Mouse (Mus musculus) embryonic facial prominence, embryonic 15.5 days (tissue): ENCODE results near the gene Dnah2. TPM values are rescaled to one million over a fixed set of nuclear protein-coding genes. Genes with fewer than 3 reads are reported as not detected.
A peak's percentile ranks its signal among the peaks of the same experiment; 100 is the strongest.

Experiments used
- ATAC-seq: fragments of 200-750 bp; cut with Nextera tagmentation; 2 replicates; pipeline ENCODE4 v1.8.0; 2017; ENCODE audit warnings: low read depth, moderate TSS enrichment; ENCODE audit not compliant: insufficient number of reproducible peaks, low FRiP score, low TSS enrichment
- H3K27ac ChIP-seq: fragments of 300-500 bp; sonication (generic); replicated peaks from 2 replicates; pipeline ENCODE4 v1.5.1; 2015; ENCODE audit warnings: mild to moderate bottlenecking, inconsistent platforms
- H3K27me3 ChIP-seq: fragments of 300-500 bp; sonication (generic); 2 replicates; pipeline ENCODE4 v1.6.1; 2015; ENCODE audit warnings: inconsistent platforms
- H3K36me3 ChIP-seq: fragments of 300-500 bp; sonication (generic); 2 replicates; pipeline ENCODE4 v1.6.1; 2015; ENCODE audit warnings: mild to moderate bottlenecking, inconsistent platforms
- H3K4me1 ChIP-seq: fragments of 300-500 bp; sonication (generic); 2 replicates; pipeline ENCODE4 v1.6.1; 2015; ENCODE audit warnings: inconsistent platforms
- H3K4me2 ChIP-seq: fragments of 300-500 bp; sonication (generic); replicated peaks from 2 replicates; pipeline ENCODE4 v1.6.1; 2015; ENCODE audit warnings: mild to moderate bottlenecking, inconsistent platforms
- H3K4me3 ChIP-seq: fragments of 300-500 bp; sonication (generic); replicated peaks from 2 replicates; pipeline ENCODE4 v1.5.1; 2015; ENCODE audit warnings: mild to moderate bottlenecking, inconsistent platforms
- H3K9ac ChIP-seq: fragments of 300-500 bp; sonication (generic); 2 replicates; pipeline ENCODE4 v1.6.1; 2015; ENCODE audit warnings: inconsistent platforms
- H3K9me3 ChIP-seq: fragments of 300-500 bp; sonication (generic); replicated peaks from 2 replicates; pipeline ENCODE4 v1.6.1; 2016; ENCODE audit warnings: inconsistent platforms
- WGBS: fragments of 180-500 bp; shearing (Covaris S2); methylation state at CpG from one replicate; pipeline ENCODE4 v1.1.7; 2015; 5-methylcytosine and 5-hydroxymethylcytosine counted together
- polyA plus RNA-seq: library from polyadenylated mRNA; unstranded; fragments of >200 nt; fragmentation: Nextera tagmentation; extraction: Ambion mirVana; gene quantifications from 2 replicates; pipeline ENCODE4 v1.2.1, GENCODE M21; 2015

Gene Dnah2
- polyA plus RNA-seq, 1 experiment from 2014 or later, result 8.3 TPM

GRCm38 (mm10) chr11:69403691-69404594, 145.0 kb downstream of the Dnah2 start:
- no peaks in the 10 kb centered on the region for H3K27me3 ChIP-seq
- no peak overlapping the region for H3K4me2 ChIP-seq
- WGBS, result 90% methylated on average over 38 of the region's 38 CpGs
- H3K4me1 ChIP-seq, result peaks cover 36% of the 10 kb centered on the region
- H3K27ac ChIP-seq, result no peak overlapping the region
- ATAC-seq, result no peak
- H3K4me3 ChIP-seq, result no peak overlapping the region
- no peak overlapping the region for H3K9ac ChIP-seq
- peaks cover 85% of the 10 kb centered on the region for H3K36me3 ChIP-seq
- H3K9me3 ChIP-seq, result no peaks in the 10 kb centered on the region

- H3K36me3 ChIP-seq, result peaks cover 75% of the 10 kb centered on the region
- H3K4me2 ChIP-seq, result no peak overlapping the region
- no peak overlapping the region; the same call in 1 of the 2 replicates for H3K27ac ChIP-seq
- peaks cover 37% of the 10 kb centered on the region for H3K4me1 ChIP-seq
- H3K4me3 ChIP-seq, result no peak overlapping the region
- H3K27me3 ChIP-seq, result no peaks in the 10 kb centered on the region
- H3K9ac ChIP-seq, result no peak overlapping the region
- WGBS, result 84% methylated on average over 12 of the region's 12 CpGs
- ATAC-seq, result no peak
- no peaks in the 10 kb centered on the region for H3K9me3 ChIP-seq
Measured at GRCm38 (mm10) chr11:69401987-69402386, 146.9 kb downstream of the Dnah2 start.

DNA sequence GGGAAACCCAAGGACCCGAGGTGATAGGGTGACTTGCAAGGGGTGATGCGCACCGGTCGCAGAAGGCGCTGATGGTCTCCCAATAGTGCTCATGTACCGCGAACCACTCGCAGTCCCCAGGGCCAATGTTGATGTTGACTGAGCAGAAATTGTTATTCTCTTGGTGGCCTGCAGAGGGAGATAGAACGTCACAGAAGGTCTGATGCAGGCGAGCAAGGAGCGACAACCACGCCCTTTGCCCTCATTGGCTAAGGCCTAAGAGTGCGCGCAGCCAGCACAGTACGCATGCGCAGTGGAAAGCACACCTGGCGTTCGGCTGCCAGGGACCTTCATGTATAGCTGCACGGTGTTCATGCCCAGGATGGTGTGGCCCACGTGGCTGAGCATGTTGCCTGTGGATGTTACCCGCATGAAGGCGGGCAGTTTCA, 147.7 kb downstream of the Dnah2 start:
- Histone ChIP-seq H3K27ac (no peak overlapping the region; the same call in 1 of the 2 replicates), H3K4me3 (no peak overlapping the region), H3K9me3 (no peaks in the 10 kb centered on the region), H3K4me1 (peaks cover 45% of the 10 kb centered on the region), H3K9ac (no peak overlapping the region), H3K4me2 (no peak overlapping the region), H3K27me3 (no peaks in the 10 kb centered on the region), H3K36me3 (peaks cover 68% of the 10 kb centered on the region)
- ATAC-seq, result peak; percentile 52
- WGBS, result 17% methylated on average over 22 of the region's 22 CpGs

DNA sequence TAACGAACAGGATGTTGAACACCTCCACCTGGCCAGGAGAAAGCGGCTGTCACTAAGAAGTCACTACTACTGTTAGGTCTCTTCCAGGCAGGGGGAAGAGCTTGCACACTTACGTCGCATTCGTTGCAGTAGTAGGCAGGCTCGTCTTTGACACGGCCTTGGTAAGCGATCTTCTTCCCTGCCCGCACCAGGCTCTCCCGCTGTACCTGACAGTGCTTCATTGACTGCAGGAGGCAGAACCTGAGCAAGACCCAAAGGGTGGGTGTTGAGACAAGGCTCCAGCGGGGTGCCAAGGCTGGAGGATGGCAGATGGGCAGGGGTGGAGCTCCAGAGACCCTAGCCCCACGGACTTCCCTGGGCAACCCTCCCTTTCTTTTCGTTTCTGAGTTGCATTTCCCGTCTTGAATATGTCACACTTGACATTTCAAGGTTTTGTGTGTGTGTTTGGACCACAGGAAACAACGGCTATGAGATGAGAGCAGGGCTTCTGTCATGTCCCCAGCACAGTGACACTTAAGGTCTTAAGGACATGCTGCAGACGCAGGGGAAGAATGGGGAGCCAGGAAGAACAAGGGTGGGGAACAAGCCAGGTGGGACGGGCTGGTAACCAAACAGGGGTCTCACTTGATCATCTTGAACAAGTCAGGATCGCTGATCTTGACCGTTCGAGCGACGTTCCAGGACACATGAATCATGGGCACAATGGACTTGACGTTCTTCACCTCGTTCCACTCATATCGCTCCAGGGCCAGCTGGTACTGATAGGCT, 148.6 kb downstream of the Dnah2 start:
- H3K27ac ChIP-seq, result no peak overlapping the region
- H3K36me3 ChIP-seq, result peaks cover 58% of the 10 kb centered on the region

GRCm38 (mm10) chr11:69399201-69400082, 149.5 kb downstream of the Dnah2 start:
- Histone ChIP-seq H3K9ac (no peak overlapping the region), H3K4me3 (0 out of 2 replicates have a peak overlapping the region, but pooled peaks have one; percentile 4), H3K4me2 (no peak overlapping the region), H3K27me3 (no peaks in the 10 kb centered on the region), H3K4me1 (peaks cover 46% of the 10 kb centered on the region), H3K9me3 (no peaks in the 10 kb centered on the region), H3K36me3 (peaks cover 50% of the 10 kb centered on the region), H3K27ac (no peak overlapping the region)
- ATAC-seq, result no peak
- 42% methylated on average over 62 of the region's 66 CpGs for WGBS

More for the DNA sequence above, 148.6 kb downstream of the Dnah2 start:
- H3K9ac ChIP-seq, result no peak overlapping the region
- 76% methylated on average over 25 of the region's 25 CpGs for WGBS
- no peak overlapping the region for H3K4me2 ChIP-seq
- H3K9me3 ChIP-seq, result no peaks in the 10 kb centered on the region
- no peak for ATAC-seq
- 0 out of 2 replicates have a peak overlapping the region, but pooled peaks have one; percentile 4 for H3K4me3 ChIP-seq
- H3K4me1 ChIP-seq, result peaks cover 46% of the 10 kb centered on the region
- H3K27me3 ChIP-seq, result no peaks in the 10 kb centered on the region

DNA sequence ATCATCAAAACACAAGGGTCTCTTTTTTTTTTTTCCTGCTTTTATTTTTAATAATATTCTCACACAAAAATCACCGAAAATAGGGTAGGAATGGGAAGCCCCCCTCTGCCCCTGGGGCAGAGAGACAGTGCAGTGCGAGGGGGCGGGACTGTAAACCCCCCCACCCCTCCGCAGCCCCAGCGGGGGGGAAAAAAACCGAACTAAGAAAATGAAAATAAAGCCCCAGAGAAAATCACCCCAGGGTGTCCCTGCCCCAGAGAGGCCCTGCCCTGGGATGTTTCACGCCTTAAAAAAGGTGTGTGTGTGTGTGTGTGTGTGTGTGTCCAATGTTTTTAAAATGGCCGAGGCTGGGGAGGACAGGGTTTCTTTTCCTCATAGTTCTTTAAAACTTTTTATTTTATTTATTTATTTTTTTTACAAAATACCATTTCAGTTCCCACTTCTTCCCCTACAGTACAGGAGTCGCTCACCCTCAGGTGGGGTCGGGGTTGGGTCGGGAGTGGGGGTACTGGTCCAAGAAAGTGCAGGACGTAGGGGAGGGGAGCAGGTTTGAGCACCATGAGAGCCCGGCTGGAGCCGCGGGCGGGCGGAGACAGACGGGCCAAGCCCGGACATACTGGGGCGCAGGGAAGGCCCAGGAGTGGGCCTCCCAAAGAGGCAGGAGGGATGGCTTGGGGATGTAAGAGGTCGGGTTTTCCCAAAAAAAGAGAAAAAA, 150.3 kb downstream of the Dnah2 start:
- no peak for ATAC-seq
- WGBS, result 34% methylated on average over 21 of the region's 21 CpGs
- Histone ChIP-seq H3K9me3 (no peaks in the 10 kb centered on the region), H3K4me2 (peak overlapping the region; percentile 33), H3K27ac (no peak overlapping the region), H3K4me3 (peak overlapping the region; percentile 23; the same call in 1 of the 2 replicates), H3K36me3 (peaks cover 42% of the 10 kb centered on the region), H3K4me1 (peaks cover 50% of the 10 kb centered on the region), H3K9ac (no peak overlapping the region), H3K27me3 (no peaks in the 10 kb centered on the region)

DNA sequence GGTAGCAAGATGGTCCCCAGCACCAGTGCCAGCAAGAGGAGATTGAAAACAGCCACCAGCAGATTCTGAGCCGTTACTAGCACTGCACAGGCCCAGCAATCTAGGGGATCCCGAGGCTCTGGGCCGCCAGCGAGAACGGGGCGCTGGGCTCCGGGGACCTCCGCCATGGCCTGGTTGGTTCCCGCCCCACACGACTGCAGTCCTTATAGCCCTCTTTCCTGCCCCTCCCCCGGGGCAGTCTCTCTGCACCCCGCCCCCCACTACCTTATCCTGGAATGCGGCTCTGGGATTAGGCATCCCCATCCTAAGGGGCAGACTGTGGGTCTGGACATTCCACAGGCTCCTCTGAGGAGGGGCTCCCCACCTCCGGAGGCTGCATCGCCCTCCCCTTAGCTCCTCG, 150.9 kb downstream of the Dnah2 start, which contains the start of gene Tmem88:
TSS of gene Tmem88 (minus strand) at position 176 of the 400 bp plus-strand sequence.
- ATAC-seq, result no peak
- H3K4me2 ChIP-seq, result peak within 1 kb of the TSS; percentile 33

DNA sequence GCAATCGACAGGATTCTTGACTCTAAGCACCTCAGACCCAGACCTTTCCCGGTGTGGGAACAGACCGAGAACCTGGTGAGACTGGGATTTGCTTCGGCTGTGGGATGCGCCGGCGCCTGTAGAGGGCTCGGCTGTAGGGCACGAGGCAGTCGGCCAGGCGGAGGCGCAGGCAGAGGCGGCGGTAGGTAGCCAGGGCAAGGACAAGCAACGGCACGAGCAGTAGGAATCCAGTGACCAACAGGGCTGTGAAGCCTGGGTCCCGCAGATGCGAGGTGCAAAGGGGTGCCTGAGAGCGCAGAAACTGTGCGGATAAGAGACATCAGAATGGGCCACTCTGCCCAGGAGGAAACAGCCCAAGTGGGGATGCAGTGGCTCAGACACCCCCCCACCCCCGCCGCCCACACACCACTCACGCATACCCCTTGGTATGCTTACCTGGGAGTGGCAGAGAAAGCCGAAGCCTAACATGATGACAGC, 151.3 kb downstream of the Dnah2 start:
- peak overlapping the region; percentile 33 for H3K4me2 ChIP-seq
- H3K9me3 ChIP-seq, result no peaks in the 10 kb centered on the region
- peak overlapping the region; percentile 23 for H3K4me3 ChIP-seq
- H3K27me3 ChIP-seq, result no peaks in the 10 kb centered on the region
- H3K27ac ChIP-seq, result peak overlapping the region; percentile 99
- peaks cover 33% of the 10 kb centered on the region for H3K36me3 ChIP-seq
- no peak for ATAC-seq
- 21% methylated on average over 24 of the region's 24 CpGs for WGBS
- H3K9ac ChIP-seq, result no peak overlapping the region
- peaks cover 50% of the 10 kb centered on the region for H3K4me1 ChIP-seq

More for the DNA sequence above, 150.9 kb downstream of the Dnah2 start, which contains the start of gene Tmem88:
- Histone ChIP-seq H3K4me3 (peak within 1 kb of the TSS; percentile 77), H3K9ac (no peak within 1 kb of the TSS), H3K4me1 (peaks cover 50% of the 10 kb centered on the region), H3K9me3 (no peaks in the 10 kb centered on the region), H3K27ac (peak within 1 kb of the TSS; percentile 99), H3K27me3 (no peaks in the 10 kb centered on the region), H3K36me3 (peaks cover 36% of the 10 kb centered on the region)
- 14% methylated on average over 16 of the region's 16 CpGs for WGBS

DNA sequence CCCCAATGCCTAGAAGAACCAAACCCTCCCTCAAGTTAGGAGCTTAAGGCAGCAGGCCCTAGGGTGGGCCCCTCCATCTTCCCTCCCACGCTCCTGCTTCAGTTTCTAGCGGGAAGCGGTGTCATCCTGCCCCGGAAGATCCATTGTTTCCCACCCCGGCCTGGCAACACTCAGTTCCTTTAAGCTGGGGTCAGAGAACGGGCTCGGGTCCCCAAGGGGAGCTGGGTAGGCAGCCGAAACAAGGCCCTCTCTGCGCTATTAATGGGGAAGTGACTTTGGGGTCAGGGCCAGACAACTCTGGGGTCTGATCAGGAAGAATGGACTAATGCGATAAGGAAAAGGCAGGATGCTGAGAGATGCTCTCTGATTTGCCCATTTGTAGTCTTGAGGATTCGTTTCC, 152.1 kb downstream of the Dnah2 start:
- Histone ChIP-seq H3K4me2 (peak overlapping the region; percentile 80), H3K4me3 (peak overlapping the region; percentile 77), H3K27ac (peak overlapping the region; percentile 99), H3K27me3 (no peaks in the 10 kb centered on the region), H3K9me3 (no peaks in the 10 kb centered on the region), H3K4me1 (peaks cover 50% of the 10 kb centered on the region), H3K9ac (peak overlapping the region; percentile 97), H3K36me3 (peaks cover 30% of the 10 kb centered on the region)
- ATAC-seq, result no peak
- 26% methylated on average over 11 of the region's 11 CpGs for WGBS
